Mouse (Mus musculus): ENCODE data around the gene Gm40193.

- TF ChIP-seq EP300 (IDR thresholded peaks at IDR 0.05; ENCODE audit: insufficient read depth, low read depth, low read length) (no peak), CTCF (IDR thresholded peaks at IDR 0.05; ENCODE audit: low read depth, low read length) (no peak)
These were observed 8.0 kb downstream of the Gm40193 start for GRCm38 (mm10) chr11:70524782-70525181.
